Mouse (Mus musculus) CH12.LX (cell line): Measurements from ENCODE around the gene Nampt.
A peak's percentile ranks its signal among the peaks of the same experiment; 100 is the strongest.

ENCODE experiments used
- BHLHE40 ChIP-seq: IDR thresholded peaks from 2 replicates; pipeline ENCODE4 v1.6.1; 2011; ENCODE audit warnings: mild to moderate bottlenecking, low read depth, low read length, improper control_type of control experiment
- CTCF ChIP-seq, 2 experiments: IDR thresholded peaks in 1 of 2; conservative IDR thresholded peaks in 1 of 2; 2 replicates each; pipeline ENCODE4 v1.5.1; 2011 to 2012; ENCODE audit warnings: low read depth in 2 of 2, low read length in 2 of 2, improper control_type of control experiment in 1 of 2, inconsistent platforms in 1 of 2, mild to moderate bottlenecking in 1 of 2, moderate library complexity in 1 of 2
- E2F4 ChIP-seq: IDR thresholded peaks from 2 replicates; pipeline ENCODE4 v1.6.1; 2011; ENCODE audit warnings: low read depth, low read length, improper control_type of control experiment; ENCODE audit not compliant: insufficient replicate concordance
- EP300 ChIP-seq: IDR thresholded peaks from 2 replicates; pipeline ENCODE4 v1.6.1; 2011; ENCODE audit warnings: low read length, improper control_type of control experiment
- ETS1 ChIP-seq: conservative IDR thresholded peaks from 2 replicates; pipeline ENCODE4 v1.6.1; 2012; ENCODE audit warnings: low read depth, mild to moderate bottlenecking, inconsistent platforms, low read length, improper control_type of control experiment, moderate library complexity
- GABPA ChIP-seq: IDR thresholded peaks from 2 replicates; pipeline ENCODE4 v1.6.1; 2012; ENCODE audit warnings: low read depth, low read length, improper control_type of control experiment, inconsistent platforms; ENCODE audit not compliant: insufficient replicate concordance
- HCFC1 ChIP-seq: IDR thresholded peaks from 2 replicates; pipeline ENCODE4 v1.6.1; 2012; ENCODE audit warnings: low read depth, mild to moderate bottlenecking, inconsistent platforms, low read length, improper control_type of control experiment
- MAZ ChIP-seq: IDR thresholded peaks from 2 replicates; pipeline ENCODE4 v1.6.1; 2012; ENCODE audit warnings: low read depth, mild to moderate bottlenecking, inconsistent platforms, low read length, improper control_type of control experiment, moderate library complexity
- POLR2A ChIP-seq: IDR thresholded peaks from 2 replicates; pipeline ENCODE4 v1.6.1; 2011; ENCODE audit warnings: low read depth, mild to moderate bottlenecking, improper control_type of control experiment, low read length
- SMC3 ChIP-seq: IDR thresholded peaks from 2 replicates; pipeline ENCODE4 v1.6.1; 2011; ENCODE audit warnings: low read depth, low read length, improper control_type of control experiment
- ZMIZ1 ChIP-seq: IDR thresholded peaks from 2 replicates; pipeline ENCODE4 v1.6.1; 2012; ENCODE audit warnings: low read depth, mild to moderate bottlenecking, inconsistent platforms, low read length, improper control_type of control experiment

- TF ChIP-seq ETS1 (no peak), POLR2A (no peak), EP300 (no peak), BHLHE40 (peak; percentile 58), GABPA (no peak), SMC3 (peak; percentile 94), ZMIZ1 (no peak), CTCF (conservative IDR thresholded peaks at IDR 0.05 in 1 of 2, IDR thresholded peaks at IDR 0.05 in 1 of 2; ENCODE audit: low read depth in 2 of 2, low read length in 2 of 2) (peak; percentile 92 to 93), HCFC1 (no peak), MAZ (0 out of 2 replicates have a peak, but pooled peaks have one; percentile 64), E2F4 (no peak)
These were observed 78.1 kb downstream of the Nampt start for GRCm38 (mm10) chr12:32897199-32898120.
